Mouse (Mus musculus): ENCODE measurements around the gene Ankrd39. TPM values are rescaled to one million over a fixed set of nuclear protein-coding genes. Genes with fewer than 3 reads are reported as not detected.

Ankrd39 gene
- polyA plus RNA-seq, 2 experiments from 2014 or later, result 19.4 to 23.9 TPM

Other genes starting within 250 kb of the Ankrd39 start
- 100 to 1,000 TPM in 1 of 2 experiments, 10 to 100 TPM in 1; 92.4 to 160 TPM for gene Arid5a, start 239.7 kb downstream of the Ankrd39 start, polyA plus RNA-seq (2017; shearing (Covaris generic))
- gene Kansl3, start 178.3 kb downstream of the Ankrd39 start, polyA plus RNA-seq (2017; shearing (Covaris generic)), result 10 to 100 TPM; 52.6 to 88.0 TPM
- under 1 TPM; 0.48 to 0.67 TPM for gene Fer1l5, start 175.2 kb downstream of the Ankrd39 start, polyA plus RNA-seq (2017; shearing (Covaris generic))
- 10 to 100 TPM; 11.0 to 11.8 TPM for gene Lman2l, start 102.2 kb downstream of the Ankrd39 start, polyA plus RNA-seq (2017; shearing (Covaris generic))
- gene Cnnm4, start 75.8 kb downstream of the Ankrd39 start, polyA plus RNA-seq (2017; shearing (Covaris generic)), result 10 to 100 TPM; 12.3 to 19.6 TPM
- 1 to 10 TPM; 7.5 to 7.6 TPM for gene Cnnm3, start 35.6 kb downstream of the Ankrd39 start, polyA plus RNA-seq (2017; shearing (Covaris generic))
- gene Ankrd23, start 10.6 kb downstream of the Ankrd39 start, polyA plus RNA-seq (2017; shearing (Covaris generic)), result 100 to 1,000 TPM in 1 of 2 experiments, 10 to 100 TPM in 1; 39.3 to 112 TPM
- 1 to 10 TPM in 1 of 2 experiments, not detected in 1; 2.3 TPM for gene Gm42417, start 8.0 kb downstream of the Ankrd39 start, polyA plus RNA-seq (2017; shearing (Covaris generic))
- gene Sema4c, start 10.9 kb upstream of the Ankrd39 start, polyA plus RNA-seq (2017; shearing (Covaris generic)), result under 1 TPM in 1 of 2 experiments, not detected in 1; 0.22 TPM
- not detected for gene Fam178b, start 135.7 kb upstream of the Ankrd39 start, polyA plus RNA-seq (2017; shearing (Covaris generic))
- 100 to 1,000 TPM; 191 to 317 TPM for gene Cox5b, start 144.0 kb upstream of the Ankrd39 start, polyA plus RNA-seq (2017; shearing (Covaris generic))
- not detected for gene 4933424G06Rik, start 162.7 kb upstream of the Ankrd39 start, polyA plus RNA-seq (2017; shearing (Covaris generic))
- 10 to 100 TPM; 39.0 to 63.5 TPM for gene Actr1b, start 167.0 kb upstream of the Ankrd39 start, polyA plus RNA-seq (2017; shearing (Covaris generic))
- 100 to 1,000 TPM; 178 to 289 TPM for gene Zap70, start 214.4 kb upstream of the Ankrd39 start, polyA plus RNA-seq (2017; shearing (Covaris generic))